Mouse (Mus musculus): ENCODE data around the gene Srr.

Srr gene

DNA sequence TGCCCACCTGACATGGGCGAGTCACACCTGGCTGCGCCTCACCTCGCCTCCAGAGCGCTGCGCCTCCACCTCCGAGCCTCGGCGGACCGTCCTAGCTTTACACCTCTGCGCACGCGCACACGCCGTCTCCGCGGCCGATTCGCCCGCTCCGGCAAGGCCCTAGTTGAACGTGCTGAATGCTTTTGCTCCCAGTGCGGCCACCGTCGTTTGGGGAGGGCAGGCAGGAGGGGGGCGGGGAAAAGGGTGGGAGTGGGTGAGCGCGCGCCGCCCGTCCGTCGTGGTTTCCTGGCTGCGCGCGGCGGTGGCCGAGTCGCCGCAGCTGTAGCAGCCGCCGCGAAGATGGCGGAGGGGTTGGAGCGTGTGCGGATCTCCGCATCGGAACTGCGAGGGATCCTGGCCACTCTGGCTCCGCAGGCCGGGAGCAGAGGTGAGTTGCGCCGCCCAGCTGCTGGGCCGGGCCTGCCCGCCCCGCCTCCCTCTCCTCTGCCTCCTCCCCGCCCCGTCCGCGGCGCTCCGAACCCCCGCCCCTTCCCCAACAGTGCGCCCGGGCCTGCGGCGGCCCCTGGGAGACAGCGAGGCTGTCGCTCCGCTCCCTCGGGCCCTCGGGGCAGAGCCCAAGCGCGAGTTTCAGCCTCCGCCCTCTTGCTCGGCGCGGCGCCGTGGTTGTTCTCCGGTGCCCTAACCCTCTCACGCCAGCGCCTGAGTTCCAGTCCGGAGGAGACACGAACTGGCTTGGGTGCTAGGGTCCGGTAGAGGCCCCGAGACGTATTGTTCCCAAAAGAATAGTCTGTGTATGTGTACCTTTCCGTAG is at the start of gene Srr, which contains the start of gene Smg6:
Srr (minus strand) TSS at position 372 of the 811 bp plus-strand sequence.
Smg6 (plus strand) TSS at position 247 of the 811 bp plus-strand sequence.
- peak; percentile 88 to 89 for DNase-seq

DNA sequence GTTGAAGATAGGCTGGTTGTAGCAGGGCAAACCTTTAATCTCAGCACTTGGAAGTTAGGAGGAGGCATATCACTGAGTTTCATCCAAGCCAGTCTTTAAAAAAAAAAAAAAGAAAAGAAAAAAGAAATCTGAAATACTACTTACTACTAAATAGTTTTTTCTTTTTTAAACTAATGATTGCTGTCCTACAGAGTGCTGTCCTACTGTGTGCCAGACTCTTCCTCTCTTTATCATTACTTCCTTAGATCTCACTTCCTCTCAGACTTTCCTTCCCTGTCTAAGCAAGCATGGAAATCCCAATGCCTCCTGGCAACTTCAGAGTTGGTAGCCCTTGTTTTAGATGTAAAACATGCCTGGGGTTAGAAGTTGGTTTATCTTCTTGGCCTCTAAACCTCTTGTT is 48.9 kb upstream of the Srr start:
- DNase-seq = no peak

DNA sequence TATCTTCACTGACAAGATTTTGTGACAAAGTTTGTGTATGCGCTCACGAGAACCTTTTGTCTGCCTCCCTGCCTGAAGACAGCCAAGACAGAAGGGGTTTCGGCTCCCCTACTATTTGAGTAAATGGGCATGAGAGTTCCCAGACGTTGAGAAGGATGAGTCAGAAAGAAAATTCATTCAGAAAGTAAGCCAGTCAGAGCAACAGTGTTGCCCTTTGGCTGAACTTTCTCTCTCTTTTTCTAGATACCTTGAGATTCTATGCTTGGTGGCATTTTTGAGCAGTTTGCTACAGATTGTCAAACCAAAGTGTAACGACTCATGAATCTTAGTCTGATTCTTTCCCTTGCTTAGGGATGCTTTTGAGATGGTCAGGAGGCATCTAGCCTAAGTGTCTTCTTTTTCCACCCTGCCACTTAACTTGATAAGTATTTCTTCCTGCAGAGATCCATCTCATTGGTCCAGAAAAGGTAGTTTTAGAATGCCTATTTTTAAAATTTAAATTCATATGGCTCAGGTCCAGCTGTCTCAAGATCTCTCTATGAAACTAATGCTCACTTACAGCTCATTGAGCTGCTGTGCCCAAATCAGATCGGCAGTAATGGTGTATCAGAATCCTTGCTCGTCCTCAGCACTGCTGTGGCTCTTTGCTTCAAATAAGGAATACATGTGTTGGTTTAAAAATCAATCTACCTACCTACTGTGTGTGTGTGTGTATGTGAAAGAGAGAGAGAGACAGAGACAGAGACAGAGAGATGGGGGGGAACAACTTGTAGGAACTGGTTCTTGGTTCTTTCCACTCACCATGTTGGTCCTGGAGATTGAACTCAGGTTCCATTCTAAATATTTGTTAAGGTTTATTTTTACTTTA is 47.8 kb upstream of the Srr start:
- no peak for DNase-seq

DNA sequence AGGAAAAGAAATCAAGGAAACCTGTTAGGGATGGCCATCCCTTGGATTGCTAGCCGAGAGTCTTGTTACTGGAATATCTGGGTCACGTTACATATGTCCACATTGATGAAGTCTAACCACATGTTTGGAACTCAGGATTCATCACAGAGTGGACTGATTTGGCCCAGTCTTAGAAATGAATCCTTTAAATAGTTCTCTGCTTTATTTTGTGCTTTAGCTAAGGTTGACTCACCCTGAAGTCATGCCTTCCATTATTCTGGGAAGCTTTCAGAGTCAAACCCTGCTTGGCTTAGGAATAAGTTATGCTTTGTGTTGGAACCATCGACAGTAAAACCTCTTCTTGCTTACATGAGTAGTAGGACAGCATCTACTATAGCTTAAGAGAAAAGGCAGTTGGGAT is 39.8 kb upstream of the Srr start:
- DNase-seq = no peak

DNA sequence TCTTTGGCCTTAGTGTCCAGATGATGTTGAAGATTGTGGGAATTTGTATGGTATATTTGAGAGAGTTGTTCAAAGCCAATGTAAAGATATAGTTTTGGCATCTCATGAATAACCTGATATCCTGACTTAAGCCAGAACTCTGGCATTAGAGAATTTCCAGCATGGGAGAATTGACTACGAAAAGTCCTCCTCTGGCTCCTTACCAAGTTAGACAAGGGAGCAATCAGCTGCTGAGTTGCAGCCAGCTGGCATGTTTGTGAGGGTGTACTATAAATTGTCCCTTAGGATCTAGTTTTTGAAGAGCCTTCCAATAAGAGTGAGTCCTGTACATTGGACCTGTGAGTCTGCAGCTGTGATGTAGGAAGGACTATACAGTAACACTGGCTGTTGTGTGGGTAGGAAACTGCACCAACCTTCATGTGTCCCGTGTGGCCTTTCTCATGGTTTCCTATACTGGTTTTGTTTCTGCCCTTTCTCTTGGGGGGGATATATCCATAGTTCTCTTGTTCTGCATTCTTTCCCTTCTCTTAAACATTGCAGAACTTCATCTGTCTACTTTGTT is 37.2 kb upstream of the Srr start:
- DNase-seq = no peak

DNA sequence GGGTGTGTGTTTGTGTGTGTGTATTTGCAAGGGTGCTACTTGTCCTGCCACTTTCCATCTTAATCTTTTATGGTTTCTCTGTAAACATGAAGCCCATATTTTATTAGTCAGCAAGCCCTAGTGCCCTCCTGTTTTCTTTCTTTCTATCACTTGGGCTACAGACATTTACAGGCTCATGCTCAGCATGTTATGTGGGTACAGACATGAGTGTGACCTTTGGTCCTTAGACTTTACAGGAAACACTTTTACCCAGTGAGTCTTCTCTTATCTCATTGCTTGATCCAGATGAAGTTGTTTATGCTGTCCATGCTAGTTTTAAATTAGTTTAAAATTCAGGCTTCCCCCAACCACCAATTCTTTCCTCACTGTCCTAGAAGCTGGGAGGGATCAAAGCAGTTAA is 36.2 kb upstream of the Srr start:
- DNase-seq = no peak

DNA sequence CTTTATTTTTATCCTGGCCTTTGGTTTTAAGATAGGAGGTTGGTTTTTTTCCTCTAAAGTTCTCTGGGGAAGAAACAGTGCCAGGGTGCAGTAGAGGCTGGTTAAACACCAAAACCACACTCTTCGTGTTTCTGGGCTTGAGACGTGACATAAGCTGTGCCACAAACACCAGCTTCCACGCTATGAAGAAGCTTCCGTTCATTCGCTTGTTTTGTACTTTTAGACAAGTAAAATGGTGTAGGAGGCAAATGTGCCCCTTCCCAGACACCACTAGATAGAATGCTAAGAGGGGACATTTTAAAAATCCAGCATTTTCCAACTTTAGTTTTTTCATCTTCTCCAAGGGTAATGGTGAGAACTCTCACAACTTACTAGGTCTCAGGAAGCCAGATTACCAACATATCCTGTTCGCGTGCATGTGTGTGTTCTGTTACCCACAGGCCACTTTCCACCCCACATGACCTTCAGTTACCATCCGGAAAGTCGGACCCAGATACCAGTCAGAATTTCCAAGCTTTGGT is 34.3 kb upstream of the Srr start:
- DNase-seq = no peak

DNA sequence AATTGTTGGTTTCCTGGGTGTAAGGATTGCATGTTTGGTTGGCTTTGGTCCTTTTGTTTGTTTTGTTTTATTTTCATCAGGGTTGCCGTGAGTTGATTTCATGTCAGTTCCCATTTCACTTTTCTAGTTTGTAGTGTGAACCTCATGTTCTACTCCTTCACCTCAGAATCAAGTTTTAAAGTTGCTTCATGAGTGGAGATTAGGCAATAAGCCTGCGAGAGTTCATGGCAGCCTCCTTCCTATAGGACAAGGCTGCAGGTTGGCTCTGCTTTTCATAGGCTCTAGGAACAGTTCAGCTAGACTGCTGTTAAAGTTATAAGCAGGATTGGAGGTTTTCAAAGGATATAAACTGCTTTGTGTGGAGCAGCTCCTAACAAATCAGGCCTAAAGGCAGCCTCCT is 33.8 kb upstream of the Srr start:
- DNase-seq = no peak

DNA sequence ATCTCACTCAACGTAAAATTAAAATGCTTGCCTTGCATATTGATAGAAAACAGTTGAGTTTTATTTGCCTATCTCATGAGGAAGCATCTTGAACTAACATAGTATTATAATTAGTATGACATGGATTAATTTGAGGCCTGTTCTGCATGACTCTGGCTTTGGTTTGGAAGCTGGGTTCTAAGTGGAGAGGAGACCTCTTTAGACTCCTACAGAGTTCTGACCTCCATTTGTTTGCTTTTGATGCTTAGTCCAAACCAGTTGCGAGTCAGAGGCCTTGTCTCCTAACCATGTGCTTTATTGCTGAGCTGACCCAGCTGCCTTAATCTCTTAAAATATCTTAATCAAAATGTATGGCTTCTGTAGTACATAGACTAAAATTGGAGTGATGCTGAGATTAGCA is 31.9 kb upstream of the Srr start:
- no peak for DNase-seq

DNA sequence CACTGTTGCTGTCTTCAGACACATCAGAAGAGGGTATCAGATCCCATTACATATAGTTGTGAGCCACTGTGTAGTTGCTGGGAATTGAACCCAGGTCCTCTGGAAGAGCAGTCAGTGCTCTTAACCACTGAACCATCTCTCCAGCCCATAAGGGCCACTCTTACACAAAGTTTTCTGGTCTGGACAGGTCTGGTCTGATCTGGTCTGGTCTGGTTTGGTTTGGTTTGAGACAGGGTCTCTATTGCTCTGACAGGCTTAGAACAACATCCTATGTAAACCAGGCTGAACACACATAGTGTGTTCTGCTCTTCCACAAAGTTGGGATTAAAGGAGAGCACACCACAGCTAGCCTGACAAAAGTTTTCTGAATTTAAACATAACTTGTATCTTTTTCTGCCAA is 30.3 kb upstream of the Srr start:
- no peak for DNase-seq

DNA sequence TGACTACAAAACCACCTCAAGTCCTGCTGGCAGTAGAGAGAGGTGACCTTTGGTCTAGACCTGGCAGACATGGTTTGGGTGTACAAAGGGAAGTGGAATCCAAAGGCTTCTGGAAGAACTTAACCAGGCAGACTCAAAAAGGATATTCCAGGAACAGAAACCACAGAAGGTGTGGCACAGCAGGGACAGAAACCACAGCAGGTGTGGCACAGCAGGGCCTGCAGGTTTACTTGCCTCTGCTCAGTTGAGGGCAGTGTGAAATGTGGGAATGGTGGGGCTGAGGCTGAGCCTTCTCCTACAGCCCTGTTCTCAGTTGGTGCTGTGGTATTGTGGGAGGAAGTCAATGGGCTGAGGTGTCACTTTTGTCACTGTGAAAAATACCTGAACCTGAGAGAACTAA is 29.2 kb upstream of the Srr start:
- no peak for DNase-seq

DNA sequence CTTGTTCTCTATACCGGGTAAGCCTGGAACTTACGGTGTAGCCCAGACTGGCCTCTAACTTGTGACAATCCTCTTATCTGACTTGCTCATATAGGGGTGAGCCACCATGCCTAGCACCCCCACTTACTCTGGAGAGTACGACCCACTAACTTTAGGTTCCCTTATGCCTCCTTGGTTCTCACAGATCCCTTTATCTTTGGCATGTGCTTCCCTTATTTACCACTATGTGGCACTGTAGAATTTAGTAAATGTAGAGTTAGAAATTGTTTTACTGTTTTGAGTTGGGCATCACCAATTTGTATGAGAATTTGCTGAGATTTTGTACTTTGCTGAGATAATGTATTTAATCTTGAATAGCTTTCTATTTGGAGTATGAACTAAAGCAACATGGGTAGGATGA is 20.6 kb upstream of the Srr start:
- no peak for DNase-seq

DNA sequence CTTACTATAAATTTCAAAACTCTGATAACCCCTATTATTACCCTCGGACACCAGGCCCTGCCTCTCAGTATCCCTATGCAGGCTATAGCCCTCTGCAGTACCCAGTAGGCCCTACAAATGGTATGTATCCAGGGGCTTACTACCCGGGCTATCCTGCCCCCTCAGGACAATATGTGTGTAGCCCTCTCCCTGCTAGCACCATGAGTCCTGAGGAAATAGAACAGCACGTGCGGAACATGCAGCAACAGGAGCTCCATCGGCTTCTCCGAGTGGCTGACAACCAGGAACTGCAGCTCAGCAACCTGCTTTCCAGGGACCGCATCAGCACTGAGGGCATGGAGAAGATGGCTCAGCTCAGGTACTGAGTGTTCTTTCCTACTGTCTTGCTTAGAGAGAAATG is 4.6 kb upstream of the Srr start:
- no peak for DNase-seq

DNA sequence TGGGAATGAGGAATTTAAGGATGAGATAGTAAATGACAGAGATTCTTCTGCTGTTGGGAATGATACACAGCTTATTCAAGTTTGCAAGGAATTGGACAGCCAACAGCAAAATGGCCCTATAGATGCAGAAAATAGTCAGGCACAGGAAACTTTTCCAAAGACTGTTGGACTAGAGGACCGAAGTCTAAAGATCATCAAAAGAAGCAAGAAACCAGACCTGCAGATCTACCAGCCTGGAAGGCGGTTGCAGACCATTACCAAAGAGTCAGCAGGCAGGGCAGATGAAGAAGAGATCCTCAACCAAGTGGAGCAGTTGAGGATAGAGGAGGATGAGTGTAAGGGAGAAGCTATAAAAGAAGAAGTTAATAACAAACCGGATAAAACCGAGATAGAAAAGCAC is 3.4 kb upstream of the Srr start:
- DNase-seq = no peak

DNA sequence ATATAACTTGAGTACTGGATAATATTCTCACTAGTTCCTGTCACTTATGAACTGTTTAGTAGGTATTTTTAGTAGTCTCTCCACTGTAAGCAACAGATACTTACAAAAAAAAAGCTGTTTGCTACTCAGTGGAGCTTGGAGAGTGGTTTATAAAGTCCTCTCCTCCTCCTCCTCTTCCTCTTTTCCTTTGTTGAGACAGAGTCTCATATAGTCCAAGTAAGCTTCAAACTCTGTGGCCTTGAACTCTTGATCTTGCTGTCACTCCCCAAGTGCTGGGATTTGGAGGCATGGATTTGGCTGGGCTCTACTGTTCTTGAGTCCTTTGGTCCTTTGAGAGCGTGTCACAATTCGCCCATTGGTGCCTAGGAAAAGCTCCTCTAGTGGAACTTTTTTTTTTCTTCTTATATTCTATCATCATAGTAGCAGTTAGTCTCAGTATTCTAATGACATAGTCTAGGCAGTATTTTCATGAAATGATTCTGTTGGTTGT is 1.5 kb upstream of the Srr start:
- DNase-seq = no peak

DNA sequence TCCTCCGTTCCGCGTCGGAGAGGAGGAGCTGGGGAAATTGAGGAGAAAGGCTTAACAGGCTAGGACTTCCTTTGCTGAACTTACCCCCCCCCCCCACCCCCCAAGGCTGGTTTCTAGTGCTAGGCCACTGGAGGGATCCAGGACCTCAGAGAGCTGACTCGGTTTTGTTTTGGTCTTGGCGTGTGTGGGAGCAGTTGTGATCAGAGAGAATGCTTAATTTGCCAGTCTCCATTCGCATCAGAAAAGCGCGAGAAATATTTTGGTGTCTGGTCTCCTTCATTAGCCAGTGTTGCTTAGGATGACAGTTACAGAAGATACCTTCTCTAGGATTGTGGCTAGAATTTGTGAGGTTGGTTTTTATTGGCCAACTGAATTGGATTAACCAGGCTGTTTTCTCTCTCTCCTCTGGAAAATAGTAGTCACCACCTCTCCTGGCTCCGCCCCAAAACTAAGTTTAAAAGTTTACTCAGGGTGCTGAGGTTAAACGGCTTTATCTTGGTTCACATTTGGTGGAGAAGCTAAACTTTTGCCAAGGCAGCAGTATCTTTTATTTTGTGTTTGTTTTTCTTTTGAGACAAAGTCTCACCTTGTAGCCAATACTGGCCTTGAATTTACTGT is 749 bp upstream of the Srr start:
- no peak for DNase-seq

DNA sequence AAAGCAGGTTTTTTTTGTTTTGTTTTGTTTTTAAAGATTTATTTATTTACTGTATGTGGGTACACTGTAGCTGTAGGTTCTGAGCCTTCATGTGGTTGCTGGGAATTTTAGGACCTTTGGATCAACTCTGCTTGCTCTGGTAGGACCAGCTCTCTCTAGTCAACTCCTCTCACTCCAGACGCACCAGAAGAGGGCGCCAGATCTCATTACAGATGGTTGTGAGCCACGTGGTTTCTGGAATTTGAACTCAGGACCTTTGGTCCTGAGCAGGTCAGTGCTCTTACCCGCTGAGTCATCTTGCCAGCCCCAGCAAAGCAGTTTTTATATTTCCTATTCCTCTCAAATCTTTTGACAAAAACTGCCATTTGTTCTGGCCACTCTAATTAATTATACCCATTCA is 1.6 kb downstream of the Srr start:
- DNase-seq = peak; percentile 13 to 44

DNA sequence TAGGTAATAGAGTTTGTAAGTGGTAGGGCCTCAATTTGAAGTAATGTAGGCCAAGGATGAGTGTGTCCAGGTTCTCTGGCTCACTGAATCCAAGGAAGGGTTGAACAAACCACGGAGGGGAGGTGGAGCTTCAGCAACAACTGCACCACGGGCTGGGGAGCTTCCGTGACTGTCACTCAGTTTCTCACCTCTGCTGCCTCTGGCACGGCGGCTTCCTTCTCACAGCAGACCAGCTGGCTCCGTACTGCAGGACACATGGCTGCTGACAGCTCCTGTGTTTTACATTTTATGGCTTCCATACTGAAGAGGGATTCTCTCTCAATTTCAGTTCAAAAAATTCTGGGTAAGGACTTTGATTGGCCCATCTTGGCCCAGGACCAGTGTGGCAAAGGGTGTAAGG is 6.5 kb downstream of the Srr start:
- DNase-seq = no peak

DNA sequence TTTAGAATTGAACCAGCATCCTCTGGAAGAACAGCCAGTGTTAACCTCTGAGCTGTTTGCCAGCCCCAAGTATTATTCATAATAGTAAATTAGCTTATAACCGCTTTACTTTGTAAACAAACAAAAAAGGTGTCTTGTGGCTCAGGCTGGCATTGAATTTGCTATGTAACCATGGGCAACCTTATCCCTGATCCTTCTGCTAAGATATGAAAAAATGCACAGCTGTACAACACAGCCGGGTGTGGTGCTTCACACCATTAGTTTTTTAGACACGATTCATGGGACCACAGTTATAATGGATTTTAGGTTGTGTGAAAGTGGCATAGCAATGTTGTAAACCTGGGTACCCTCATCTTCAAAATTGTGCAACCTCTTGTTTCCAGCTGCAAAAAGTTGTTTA is 13.3 kb downstream of the Srr start:
- DNase-seq = no peak

DNA sequence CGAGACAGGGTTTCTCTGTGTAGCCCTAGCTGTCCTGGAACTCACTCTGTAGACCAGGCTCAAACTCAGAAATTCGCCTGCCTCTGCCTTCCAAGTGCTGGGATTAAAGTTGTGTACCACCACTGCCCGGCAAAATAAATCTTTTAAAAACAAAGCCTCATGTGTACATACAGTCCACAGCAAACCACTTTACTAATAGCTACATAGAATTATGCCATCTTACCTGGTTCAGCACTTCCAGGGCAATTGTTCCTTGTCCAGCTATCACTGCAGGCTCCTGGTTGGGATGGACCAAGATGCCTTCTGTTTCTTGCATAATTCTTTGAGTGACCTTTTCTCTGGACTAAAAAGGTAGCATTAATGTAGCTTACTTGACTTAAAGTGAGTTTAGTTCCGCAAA is 15.8 kb downstream of the Srr start:
- no peak for DNase-seq

DNA sequence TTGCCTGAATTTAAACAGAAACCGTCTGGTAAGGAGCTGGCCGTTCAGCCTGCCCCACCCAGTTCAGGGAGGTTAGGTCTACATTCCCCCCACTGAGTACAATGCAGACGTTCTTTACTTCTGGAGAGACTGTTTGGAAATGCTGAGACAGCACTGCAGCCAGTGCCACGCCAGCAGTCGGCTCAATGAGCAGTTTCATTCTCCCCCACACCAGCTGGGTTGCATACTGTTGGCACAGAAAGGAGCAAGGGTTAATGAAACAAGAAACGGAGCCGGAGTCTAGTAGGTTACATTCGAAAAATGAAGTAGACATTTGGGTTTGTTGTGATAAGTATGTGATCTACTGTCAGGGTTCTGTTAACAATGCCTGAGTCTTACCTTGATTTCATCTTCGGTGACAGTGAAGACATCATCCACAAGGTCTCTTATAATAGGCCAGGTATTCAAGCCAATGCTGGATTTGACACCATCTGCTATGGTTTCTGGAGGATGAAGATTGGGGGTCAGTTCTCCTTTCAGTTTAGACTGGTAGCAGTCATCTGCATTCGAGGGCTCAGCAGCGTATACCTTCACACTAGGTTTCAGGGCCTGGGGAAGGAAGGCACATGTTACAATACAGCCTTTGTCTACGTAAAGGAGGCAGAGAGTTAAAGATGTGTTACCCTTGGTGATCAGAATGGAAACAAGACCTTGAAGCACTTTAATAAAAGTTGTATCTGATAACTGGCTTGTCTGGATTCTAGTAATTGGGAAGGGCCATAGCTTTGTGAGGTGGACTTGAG is 16.9 kb downstream of the Srr start:
- DNase-seq = no peak

DNA sequence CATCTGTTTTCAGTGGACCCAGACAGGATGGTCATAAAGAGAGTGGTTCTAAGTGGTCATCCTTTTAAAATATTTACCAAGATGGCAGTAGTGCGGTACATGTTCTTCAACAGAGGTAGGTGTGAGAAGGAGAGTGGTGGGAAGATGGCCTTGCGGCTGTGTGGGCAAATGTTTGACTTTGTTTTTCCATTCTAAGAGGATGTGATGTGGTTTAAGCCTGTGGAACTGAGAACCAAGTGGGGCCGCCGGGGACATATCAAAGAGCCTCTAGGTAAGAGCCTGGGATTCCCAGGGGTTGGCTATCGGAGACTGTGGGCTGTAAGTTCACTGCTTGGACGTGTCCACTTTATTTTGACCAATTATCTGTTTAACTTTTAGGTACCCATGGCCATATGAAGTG is 17.9 kb downstream of the Srr start:
- DNase-seq = no peak

Data from spleen, adult 18-20 months (tissue).